Mouse (Mus musculus) brain, adult 2 months (tissue): ENCODE results near the gene Sigmar1.
"Not testable (repeated sequence)": the region's sequence is repeated elsewhere in the genome, so short reads cannot be mapped to it uniquely, and the experiment has no call there.

Experiments used
- DNase-seq: peaks from one replicate; pipeline ENCODE4 v3.0.0; 2011; ENCODE audit warnings: low read depth, low spot score

Sigmar1 gene

DNA sequence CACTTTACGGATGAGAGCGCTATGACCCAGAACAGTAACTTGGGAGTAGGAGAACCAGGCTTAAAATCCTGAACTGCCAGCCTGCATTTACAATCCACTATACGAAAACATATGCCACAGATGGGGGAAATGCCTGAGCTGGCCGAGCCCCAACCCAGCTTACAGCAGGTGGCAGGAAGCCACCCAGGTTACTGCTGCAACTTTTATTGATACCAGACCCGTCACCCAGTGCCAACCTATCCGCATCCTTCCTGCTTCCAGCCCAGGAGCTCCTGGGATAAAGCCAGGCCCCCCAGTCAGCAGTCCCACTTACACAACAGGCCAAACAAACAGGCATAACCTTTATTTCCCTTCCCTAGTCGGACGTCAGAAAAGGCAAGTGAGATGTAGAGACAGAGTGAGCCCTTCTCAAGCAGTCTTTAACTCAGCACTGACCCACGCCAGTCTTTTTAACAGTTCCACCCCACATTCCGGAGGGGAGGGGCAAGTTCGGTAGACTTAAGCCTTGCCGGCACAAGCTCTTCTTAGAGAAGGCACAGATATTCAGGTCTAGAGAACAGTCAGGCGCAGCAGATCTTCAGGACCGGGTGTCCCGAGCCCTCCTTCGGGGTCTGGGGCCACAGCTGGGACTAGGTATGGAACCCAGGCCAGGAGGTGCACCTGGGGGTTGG, 44.1 kb downstream of the Sigmar1 start:
- DNase-seq: peak; percentile 69

DNA sequence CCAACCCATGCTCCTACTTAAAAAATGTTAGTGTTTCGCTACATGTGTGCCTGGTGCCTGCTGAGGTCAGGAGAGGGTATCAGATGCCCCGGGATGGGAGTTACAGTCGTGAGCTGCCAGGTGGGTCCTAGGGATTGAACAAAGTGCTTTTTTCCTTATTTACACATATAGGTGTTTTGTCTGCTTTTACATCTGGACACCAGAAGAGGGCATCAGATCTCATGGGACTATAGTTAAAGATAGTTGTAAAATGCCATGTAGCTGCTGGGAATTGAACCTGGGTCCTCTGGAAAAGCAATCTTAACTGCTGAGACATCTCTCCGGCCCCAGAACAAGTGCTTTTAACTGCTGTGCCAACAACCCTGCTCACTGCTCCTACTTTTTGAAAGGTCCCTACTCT, 45.7 kb downstream of the Sigmar1 start:
- DNase-seq: no peak

DNA sequence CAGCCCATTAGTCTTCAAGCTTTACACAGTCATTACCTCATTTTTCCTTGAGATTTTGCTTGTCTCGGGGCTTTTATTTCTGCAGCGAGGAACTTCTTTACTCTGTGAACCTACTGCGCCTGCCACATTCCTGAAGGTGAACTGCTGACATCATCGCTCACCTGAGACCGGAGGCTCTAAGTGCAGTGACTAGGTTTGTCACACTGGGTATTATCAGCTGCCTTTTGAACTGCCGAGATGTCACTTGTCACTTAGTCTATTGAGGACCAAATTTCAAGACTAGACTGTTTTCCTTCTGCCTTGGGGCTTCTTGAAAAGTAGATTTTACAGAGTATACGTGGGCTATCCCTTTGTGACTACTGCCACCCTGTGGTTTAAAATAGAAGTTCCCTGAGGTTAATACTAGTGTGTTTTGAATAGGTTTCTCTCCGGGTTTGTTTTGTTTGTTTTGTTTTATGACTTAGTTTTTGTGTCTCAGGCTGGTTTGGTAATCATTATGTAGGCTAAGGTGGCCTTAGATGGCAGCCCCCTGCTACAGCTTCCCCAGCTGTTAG, 47.7 kb downstream of the Sigmar1 start:
- peak; percentile 73 for DNase-seq

DNA sequence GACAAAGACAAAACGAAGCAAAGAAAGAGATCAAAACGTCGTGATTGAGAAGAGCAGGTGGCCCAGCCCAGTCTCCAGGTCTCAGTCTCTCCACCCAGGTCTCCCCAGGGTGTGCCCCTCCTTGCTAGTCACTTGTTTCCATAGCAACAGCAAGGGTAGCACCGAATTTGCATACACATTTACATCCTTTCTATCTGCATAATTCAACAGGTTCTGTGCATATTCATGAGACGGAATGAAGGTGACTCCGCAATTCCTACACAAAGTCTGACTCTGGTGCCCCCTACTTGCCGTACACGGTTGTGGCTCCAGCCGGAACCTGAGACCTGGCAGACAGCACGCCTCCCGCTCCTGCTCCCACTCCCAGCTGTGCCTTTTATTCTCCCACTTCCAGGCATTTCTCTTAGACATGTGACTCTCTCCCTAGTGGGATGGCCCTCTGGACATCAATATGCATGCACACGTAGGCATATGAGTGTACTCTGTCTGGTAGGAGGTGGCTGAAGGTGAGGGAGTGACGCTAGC, 48.9 kb downstream of the Sigmar1 start:
- DNase-seq: peak; percentile 94

DNA sequence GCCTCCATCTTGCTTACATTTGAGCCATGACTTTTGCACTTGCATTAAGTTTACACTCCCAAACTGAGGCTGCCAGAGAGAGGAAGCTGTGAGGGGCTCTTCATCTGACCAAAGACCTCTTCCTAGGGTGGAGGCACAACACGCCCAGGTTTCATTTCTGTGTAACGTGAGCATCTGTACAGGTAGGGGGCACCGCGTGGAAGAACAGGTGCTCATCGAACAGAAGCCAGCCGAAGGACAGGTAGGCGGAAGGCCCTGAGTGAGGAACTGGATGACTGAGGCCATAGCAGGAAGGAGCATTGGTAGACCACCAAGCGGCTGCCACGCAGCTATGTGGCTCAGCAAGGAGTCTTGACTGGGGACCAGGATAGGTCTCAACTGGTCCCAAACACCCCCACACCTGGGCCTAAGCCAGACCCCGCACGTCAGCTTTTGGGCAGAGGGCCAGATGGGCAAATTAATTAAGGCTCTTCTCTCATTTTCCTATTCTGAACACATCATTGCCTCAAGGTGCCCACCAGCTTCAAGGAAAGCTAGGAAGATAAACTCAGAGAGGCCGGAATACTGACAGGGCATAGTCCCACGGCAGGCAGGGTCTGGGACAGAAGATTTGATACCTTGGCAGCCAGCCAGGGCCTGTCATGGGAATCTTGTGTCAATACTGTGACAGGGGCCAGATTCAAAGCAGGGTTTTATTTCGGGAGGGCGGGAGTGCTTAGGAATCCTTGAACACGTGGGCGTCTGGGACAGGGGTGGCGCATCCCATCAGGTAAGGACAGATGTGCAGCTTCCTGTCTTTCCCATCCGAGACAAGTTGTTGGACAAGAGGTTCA, 49.8 kb downstream of the Sigmar1 start:
- DNase-seq: no peak

DNA sequence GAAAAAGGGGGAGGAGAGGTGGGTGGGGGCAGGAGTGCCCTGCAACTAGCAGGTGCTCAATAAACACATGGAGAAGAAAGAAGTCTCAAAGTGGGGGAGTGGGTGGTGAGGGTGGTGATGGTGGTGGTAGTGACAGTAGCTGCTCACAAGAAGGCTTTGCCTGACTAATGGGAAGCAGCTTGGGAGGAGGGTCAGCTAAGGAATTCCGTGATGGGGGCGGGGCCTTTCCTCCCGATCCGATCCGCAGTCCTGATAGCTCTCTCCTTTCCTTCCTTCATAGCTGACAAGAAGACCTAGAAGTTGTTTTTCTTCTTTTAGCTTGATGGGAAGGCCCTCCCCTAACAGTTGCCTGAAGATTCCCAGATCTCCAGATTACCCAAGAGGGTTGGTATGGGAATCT, 51.3 kb downstream of the Sigmar1 start:
- no peak for DNase-seq

DNA sequence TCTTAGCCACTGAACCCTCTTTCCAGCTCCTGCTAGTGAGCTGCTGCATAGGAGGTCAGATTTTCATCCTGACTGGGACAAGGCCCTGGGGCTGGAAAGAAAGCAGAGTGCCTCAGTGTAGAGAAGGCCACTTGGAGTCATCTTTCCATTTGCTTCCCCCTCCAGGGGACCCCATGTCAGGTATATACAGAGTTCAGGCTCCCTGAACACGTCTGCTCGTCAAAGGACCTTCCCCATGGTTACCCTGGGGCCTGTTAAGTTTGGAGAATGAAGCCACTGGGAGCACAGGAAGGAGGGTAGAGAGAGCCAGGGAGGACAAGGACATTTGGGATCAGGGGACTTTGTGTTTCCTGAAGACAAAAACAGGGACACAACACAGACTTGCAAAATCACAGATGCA, 53.7 kb downstream of the Sigmar1 start:
- not testable (repeated sequence) for DNase-seq

DNA sequence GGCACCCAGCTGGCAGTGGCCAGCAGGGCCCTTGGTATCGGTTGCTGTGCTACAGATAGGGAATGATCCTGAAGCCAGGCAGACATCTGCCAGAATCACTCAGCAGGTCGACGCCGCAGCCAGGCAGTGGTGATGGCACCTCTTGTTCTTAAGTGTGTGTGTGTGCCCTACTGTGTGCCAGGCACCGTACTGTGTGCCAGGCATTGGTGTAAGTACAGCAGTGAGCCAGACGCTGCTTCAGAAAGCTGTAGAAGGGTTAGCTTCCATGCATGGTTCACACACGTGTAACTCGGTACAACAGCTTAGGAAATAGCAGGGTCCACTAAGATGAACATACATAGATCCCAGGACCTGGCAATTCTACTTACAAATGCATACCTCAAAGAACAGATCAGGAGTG, 55.7 kb downstream of the Sigmar1 start:
- not testable (repeated sequence) for DNase-seq

DNA sequence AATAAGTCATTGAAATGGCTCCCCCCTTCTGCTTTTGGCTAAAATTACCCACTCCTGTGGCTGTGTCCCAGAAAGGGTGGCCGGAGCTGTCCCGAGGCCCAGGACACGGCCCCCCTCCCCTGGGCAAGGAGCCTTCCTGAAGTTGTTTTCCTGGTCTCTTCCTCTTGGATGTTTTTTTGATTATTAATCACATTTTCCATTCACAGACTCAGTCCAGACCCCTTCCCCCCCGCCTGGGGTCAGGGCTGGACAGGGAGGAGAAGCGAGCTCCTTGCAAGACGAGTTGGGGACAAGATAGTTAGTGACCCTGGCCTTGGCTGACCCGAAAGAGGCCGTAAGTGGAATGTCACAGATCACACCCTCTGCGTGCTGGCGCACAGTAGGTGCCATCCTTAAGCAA, 56.2 kb downstream of the Sigmar1 start, which contains the start of gene Il11ra1:
Gene Il11ra1, plus strand, starts transcription at position 207 of the 400 bp plus-strand sequence.
- DNase-seq: not testable (repeated sequence)

DNA sequence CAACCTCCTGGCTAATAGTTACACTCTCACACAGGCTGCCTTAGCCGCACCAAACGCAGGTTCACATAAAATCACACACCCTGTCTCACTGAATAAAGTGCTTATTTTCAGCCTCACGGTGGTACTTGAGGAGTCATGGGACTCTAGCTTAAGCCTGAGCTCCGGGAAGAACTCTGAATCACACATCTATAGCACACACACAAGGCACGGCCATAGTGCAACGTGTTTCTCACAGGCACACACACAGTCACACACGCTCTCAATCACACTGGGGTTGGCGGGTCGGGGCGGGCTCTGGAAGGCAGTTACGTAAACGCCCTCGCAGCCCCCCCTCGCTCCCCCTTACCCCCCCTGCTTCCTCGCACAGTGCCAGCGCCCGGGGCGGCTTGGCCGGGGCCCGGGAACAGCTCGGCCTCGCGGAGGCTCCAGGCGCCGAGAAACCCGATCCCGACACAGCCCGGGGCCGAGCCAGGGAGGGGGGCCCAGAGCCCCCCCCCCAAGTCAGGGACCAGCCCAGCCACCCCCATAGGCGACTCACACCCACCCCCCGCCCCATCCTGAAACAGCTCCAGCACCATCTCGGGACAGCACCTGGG, 57.4 kb downstream of the Sigmar1 start:
- DNase-seq: not testable (repeated sequence)

DNA sequence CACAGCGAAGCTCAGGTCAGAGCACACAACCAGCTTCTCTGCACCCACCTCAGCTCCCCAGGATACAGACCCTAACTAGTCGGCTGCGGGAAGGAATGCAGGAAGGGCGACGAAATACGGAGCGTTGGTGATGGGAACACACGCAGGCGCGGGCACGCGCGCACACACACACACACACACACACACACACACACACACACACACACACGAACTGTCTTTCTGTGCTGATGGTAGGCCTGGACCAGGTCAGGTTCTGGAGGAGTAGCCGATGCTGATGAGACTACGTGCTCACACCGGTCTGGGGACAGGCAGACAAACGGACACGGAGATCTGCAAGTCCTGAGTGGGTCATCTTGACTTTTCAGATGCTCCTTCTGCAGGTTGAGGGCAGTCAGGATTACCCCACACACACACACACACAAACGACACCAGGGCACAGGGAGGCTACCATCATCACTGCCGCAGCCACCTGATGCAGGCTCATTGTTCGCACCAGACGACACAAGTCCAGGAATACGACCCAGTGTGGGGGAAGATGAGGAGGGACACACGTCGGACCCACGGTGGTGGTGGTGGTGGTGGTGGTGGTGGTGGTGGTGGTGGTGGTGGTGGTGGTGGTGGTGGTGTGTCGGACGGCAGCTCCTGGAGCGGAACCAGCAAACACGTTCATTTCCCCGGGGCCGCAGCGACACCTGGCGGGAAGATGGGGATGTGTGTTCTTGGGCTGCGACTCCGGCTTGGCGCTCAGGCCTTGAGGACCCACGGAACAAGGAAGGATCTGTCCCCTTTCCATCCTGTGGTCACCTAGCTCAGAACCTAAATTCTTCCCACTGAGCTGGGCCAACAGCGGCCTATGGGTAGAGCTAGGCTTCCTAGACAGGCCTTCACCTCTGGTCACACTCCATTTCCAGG, 58.8 kb downstream of the Sigmar1 start, which contains the start of gene Cntfr:
Gene Cntfr, minus strand, starts transcription at position 160 of the 912 bp plus-strand sequence.
- DNase-seq: peak; percentile 87

DNA sequence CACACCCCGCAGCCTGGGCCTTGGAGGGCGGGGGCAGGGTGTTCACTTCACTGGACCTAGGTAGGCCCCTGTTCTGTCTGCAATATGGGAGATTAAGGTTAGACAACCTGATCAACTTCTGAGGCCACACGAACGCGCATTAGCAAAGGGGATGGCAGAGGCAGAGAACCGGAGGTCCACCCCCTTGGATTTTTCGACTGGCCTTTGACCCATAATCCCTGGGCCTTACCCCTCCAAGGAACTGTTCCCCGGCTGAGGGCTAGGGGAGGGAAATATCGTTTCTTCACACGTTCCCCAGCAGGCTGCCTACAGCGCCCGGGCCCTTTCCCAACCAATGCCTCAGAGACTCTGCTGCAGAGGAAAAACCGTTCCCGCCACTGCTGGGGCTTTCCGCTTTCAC, 59.5 kb downstream of the Sigmar1 start:
- not testable (repeated sequence) for DNase-seq

DNA sequence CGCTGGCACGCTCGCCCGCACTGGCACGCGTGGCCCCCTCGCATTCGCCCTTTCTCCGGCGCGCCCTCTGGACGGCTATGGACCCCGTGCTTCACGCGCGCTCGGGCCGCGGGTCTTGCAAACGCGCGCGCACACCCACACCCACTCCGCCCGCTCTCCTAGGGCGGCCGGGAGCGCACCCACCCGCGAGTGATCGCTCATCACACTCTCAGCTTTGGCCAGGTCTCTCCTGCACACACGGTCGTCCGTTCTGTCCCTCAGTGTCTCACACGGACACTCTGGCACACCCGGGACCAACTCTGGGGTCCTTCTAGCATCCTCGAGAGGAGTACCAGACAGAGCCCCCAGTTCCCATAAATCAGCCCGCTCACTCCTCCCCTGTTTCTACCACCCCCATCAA, 60.2 kb downstream of the Sigmar1 start:
- not testable (repeated sequence) for DNase-seq

DNA sequence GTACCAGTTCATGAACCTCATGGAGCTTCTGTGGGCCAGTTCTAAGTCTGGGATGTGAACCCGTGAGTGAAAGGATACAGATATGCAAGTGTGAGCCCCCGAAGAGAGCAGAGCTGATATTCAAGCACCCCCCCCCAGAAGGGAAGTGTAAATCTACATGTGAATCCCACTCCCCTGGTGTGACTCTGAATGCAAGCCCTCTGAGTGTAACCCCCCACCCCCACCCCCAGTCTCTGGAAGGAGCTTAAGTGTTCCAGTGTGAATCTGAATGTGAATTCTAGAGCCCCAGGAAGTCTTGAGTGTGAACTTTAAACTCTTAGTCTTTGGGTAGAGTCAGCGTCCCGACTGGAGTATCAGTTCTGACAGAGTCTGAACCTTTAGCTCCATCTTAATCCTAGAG, 62.4 kb downstream of the Sigmar1 start:
- not testable (repeated sequence) for DNase-seq

DNA sequence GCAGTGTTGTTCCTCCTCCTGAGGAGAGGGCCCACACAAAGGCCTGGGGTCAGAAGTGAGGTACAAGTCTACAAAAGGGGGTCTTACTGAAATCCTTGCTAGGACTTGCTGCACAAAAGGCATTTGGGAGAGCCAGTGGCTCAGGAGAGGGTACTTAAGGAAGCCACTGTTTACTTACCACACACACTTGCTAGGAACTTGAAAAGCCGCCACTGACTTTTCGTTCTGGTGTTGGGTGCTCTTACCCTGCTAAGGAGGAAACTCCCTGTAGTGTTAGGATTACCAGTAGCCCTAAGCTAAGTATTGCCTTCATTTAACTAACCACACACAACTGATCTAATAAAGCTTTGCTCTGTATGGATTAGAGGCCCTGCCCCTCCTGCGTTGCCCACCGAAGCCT, 65.9 kb downstream of the Sigmar1 start:
- not testable (repeated sequence) for DNase-seq

DNA sequence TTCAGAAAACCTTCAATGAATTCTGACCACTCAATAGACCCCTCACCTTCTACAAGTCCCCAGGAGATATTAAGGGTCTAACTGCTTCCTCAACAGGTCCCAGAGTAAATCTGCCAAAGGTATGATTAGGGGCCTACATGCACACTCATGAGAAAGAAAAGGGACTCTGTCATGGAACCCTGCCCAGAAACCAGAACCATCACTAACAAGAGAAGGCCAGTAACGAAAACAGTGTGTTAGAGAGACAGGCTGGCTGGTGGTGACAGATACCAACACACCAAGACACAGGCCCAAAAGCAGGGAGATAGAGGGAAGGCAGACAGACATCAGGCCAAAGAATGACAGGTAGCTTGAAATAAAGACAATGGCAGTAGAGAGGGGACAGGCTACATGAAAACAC, 67.4 kb downstream of the Sigmar1 start:
- DNase-seq: peak; percentile 40
